Mouse (Mus musculus) embryonic facial prominence, embryonic 10.5 days (tissue): ENCODE measurements around the gene Nin. TPM values are rescaled to one million over a fixed set of nuclear protein-coding genes. Genes with fewer than 3 reads are reported as not detected.
"Not testable (repeated sequence)": the region's sequence is repeated elsewhere in the genome, so short reads cannot be mapped to it uniquely, and the experiment has no call there.

Experiments
- DNase-seq: peaks from one replicate; pipeline ENCODE4 v3.0.0-alpha.2; 2017; ENCODE audit warnings: low spot score
- H3K27ac ChIP-seq: fragments of 300-500 bp; sonication (generic); replicated peaks from 2 replicates; pipeline ENCODE4 v1.5.1; 2016; ENCODE audit warnings: mild to moderate bottlenecking
- H3K27me3 ChIP-seq: fragments of 300-500 bp; sonication (generic); replicated peaks from 2 replicates; pipeline ENCODE4 v1.6.1; 2016; ENCODE audit warnings: low read depth, mild to moderate bottlenecking; ENCODE audit not compliant: poor library complexity, severe bottlenecking
- H3K36me3 ChIP-seq: fragments of 300-500 bp; sonication (generic); replicated peaks from 2 replicates; pipeline ENCODE4 v1.6.1; 2016; ENCODE audit warnings: mild to moderate bottlenecking, moderate library complexity
- H3K4me1 ChIP-seq: fragments of 300-500 bp; sonication (generic); 2 replicates; pipeline ENCODE4 v1.6.1; 2016
- H3K4me3 ChIP-seq: fragments of 300-500 bp; sonication (generic); 2 replicates; pipeline ENCODE4 v1.5.1; 2016; ENCODE audit warnings: mild to moderate bottlenecking, moderate library complexity
- H3K9me3 ChIP-seq: fragments of 300-500 bp; sonication (generic); 2 replicates; pipeline ENCODE4 v1.6.1; 2016; ENCODE audit warnings: mild to moderate bottlenecking
- WGBS: fragments of 180-500 bp; shearing (Covaris S2); methylation state at CpG from one replicate; pipeline ENCODE4 v1.1.7; 2016; 5-methylcytosine and 5-hydroxymethylcytosine counted together
- polyA plus RNA-seq: library from polyadenylated mRNA; unstranded; fragments of >200 nt; fragmentation: Nextera tagmentation; extraction: Ambion mirVana; gene quantifications from 2 replicates; pipeline ENCODE4 v1.2.1, GENCODE M21; 2016

Gene Nin
- 11.7 and 12.1 TPM in 2 replicates for polyA plus RNA-seq

GRCm38 (mm10) chr12:70113351-70113750 is at the start of gene Nin:
Gene Nin, minus strand, starts transcription at chr12:70113717.
- no peak within 1 kb of the TSS for H3K27ac ChIP-seq
- 46% methylated on average over 11 of the region's 11 CpGs for WGBS
- H3K9me3 ChIP-seq = no peaks in the 10 kb centered on the region
- H3K36me3 ChIP-seq = no peaks in the 10 kb centered on the region
- DNase-seq = no peak
- peaks cover 29% of the 10 kb centered on the region for H3K4me1 ChIP-seq
- H3K27me3 ChIP-seq = peaks cover 60% of the 10 kb centered on the region
- H3K4me3 ChIP-seq = peak within 1 kb of the TSS; percentile 90; the same call in 1 of the 2 replicates

- no peak overlapping the region for H3K27ac ChIP-seq
- no peak for DNase-seq
- peaks cover 4% of the 10 kb centered on the region; the same call in 1 of the 2 replicates for H3K27me3 ChIP-seq
- no peaks in the 10 kb centered on the region for H3K9me3 ChIP-seq
- WGBS = 81% methylated on average over 5 of the region's 5 CpGs
- H3K4me1 ChIP-seq = peaks cover 4% of the 10 kb centered on the region; the same call in 1 of the 2 replicates
- no peak overlapping the region for H3K4me3 ChIP-seq
- H3K36me3 ChIP-seq = no peaks in the 10 kb centered on the region
These were observed 47.5 kb upstream of the Nin start for GRCm38 (mm10) chr12:70161057-70161456.

GRCm38 (mm10) chr12:70157292-70158066 is 44.0 kb upstream of the Nin start:
- Histone ChIP-seq H3K9me3 (no peaks in the 10 kb centered on the region), H3K27me3 (peaks cover 4% of the 10 kb centered on the region; the same call in 1 of the 2 replicates), H3K4me3 (no peak overlapping the region), H3K27ac (no peak overlapping the region), H3K4me1 (peaks cover 6% of the 10 kb centered on the region; the same call in 1 of the 2 replicates), H3K36me3 (no peaks in the 10 kb centered on the region)
- no peak for DNase-seq
- WGBS = 44% methylated on average over 5 of the region's 5 CpGs

- H3K27ac ChIP-seq = no peak overlapping the region
- no peaks in the 10 kb centered on the region for H3K9me3 ChIP-seq
- WGBS = 78% methylated on average over 6 of the region's 6 CpGs
- H3K4me1 ChIP-seq = peaks cover 6% of the 10 kb centered on the region; the same call in 1 of the 2 replicates
- peaks cover 4% of the 10 kb centered on the region; the same call in 1 of the 2 replicates for H3K27me3 ChIP-seq
- DNase-seq = no peak
- no peaks in the 10 kb centered on the region for H3K36me3 ChIP-seq
- no peak overlapping the region for H3K4me3 ChIP-seq
These were observed 42.7 kb upstream of the Nin start for GRCm38 (mm10) chr12:70156222-70156621.

GRCm38 (mm10) chr12:70153842-70154241 is 40.3 kb upstream of the Nin start, which contains the start of gene Abhd12b:
Gene Abhd12b, plus strand, starts transcription at chr12:70154142.
- DNase-seq = no peak
- peaks cover 2% of the 10 kb centered on the region; the same call in 1 of the 2 replicates for H3K27me3 ChIP-seq
- H3K36me3 ChIP-seq = no peaks in the 10 kb centered on the region
- no peak within 1 kb of the TSS for H3K4me3 ChIP-seq
- H3K9me3 ChIP-seq = no peaks in the 10 kb centered on the region
- peaks cover 9% of the 10 kb centered on the region for H3K4me1 ChIP-seq
- WGBS = 44% methylated on average over 3 of the region's 3 CpGs
- no peak within 1 kb of the TSS for H3K27ac ChIP-seq

- H3K27me3 ChIP-seq = no peaks in the 10 kb centered on the region; the same call in 1 of the 2 replicates
- H3K9me3 ChIP-seq = no peaks in the 10 kb centered on the region
- peaks cover 34% of the 10 kb centered on the region for H3K4me1 ChIP-seq
- H3K4me3 ChIP-seq = peak overlapping the region; percentile 50
- 9% methylated on average over 11 of the region's 11 CpGs for WGBS
- H3K27ac ChIP-seq = no peak overlapping the region
- no peaks in the 10 kb centered on the region for H3K36me3 ChIP-seq
- DNase-seq = peak; percentile 35
These were observed 35.2 kb upstream of the Nin start for GRCm38 (mm10) chr12:70148631-70149265.

GRCm38 (mm10) chr12:70147986-70148630 is 34.6 kb upstream of the Nin start:
- H3K4me3 ChIP-seq = peak overlapping the region; percentile 50

GRCm38 (mm10) chr12:70145586-70145985 is 32.1 kb upstream of the Nin start:
- no peak for DNase-seq
- 89% methylated on average over 6 of the region's 6 CpGs for WGBS
- Histone ChIP-seq H3K4me1 (peaks cover 28% of the 10 kb centered on the region), H3K4me3 (no peak overlapping the region), H3K9me3 (no peaks in the 10 kb centered on the region), H3K27ac (no peak overlapping the region), H3K27me3 (no peaks in the 10 kb centered on the region; the same call in 1 of the 2 replicates), H3K36me3 (no peaks in the 10 kb centered on the region)

More at GRCm38 (mm10) chr12:70147986-70148630, 34.6 kb upstream of the Nin start:
- Histone ChIP-seq H3K36me3 (no peaks in the 10 kb centered on the region), H3K9me3 (no peaks in the 10 kb centered on the region), H3K4me1 (peaks cover 33% of the 10 kb centered on the region), H3K27ac (no peak overlapping the region), H3K27me3 (no peaks in the 10 kb centered on the region; the same call in 1 of the 2 replicates)
- 6% methylated on average over 13 of the region's 13 CpGs for WGBS
- peak; percentile 52 for DNase-seq

- WGBS = 48% methylated on average over 20 of the region's 20 CpGs
- Histone ChIP-seq H3K27ac (peak overlapping the region; percentile 65), H3K27me3 (no peaks in the 10 kb centered on the region), H3K4me3 (no peak overlapping the region), H3K9me3 (no peaks in the 10 kb centered on the region), H3K36me3 (no peaks in the 10 kb centered on the region), H3K4me1 (peaks cover 28% of the 10 kb centered on the region)
- peak; percentile 59 for DNase-seq
These were observed 31.3 kb upstream of the Nin start for GRCm38 (mm10) chr12:70144637-70145448.

GRCm38 (mm10) chr12:70144106-70144587 is 30.6 kb upstream of the Nin start:
- Histone ChIP-seq H3K27ac (peak overlapping the region; percentile 72), H3K4me1 (peaks cover 28% of the 10 kb centered on the region)
- H3K27me3 ChIP-seq, H3K36me3 ChIP-seq, DNase-seq, H3K4me3 ChIP-seq, H3K9me3 ChIP-seq: not testable (repeated sequence)
- 17% methylated on average over 3 of the region's 3 CpGs for WGBS

GRCm38 (mm10) chr12:70140993-70141576 is 27.6 kb upstream of the Nin start:
- Histone ChIP-seq H3K9me3 (no peaks in the 10 kb centered on the region), H3K27ac (no peak overlapping the region), H3K36me3 (no peaks in the 10 kb centered on the region), H3K4me3 (no peak overlapping the region), H3K4me1 (peaks cover 10% of the 10 kb centered on the region; the same call in 1 of the 2 replicates), H3K27me3 (no peaks in the 10 kb centered on the region)
- DNase-seq = no peak
- WGBS = 89% methylated on average over 5 of the region's 5 CpGs
